Mouse (Mus musculus) midbrain, embryonic 16.5 days (tissue): ENCODE results near the gene Srrd. TPM values are rescaled to one million over a fixed set of nuclear protein-coding genes. Genes with fewer than 3 reads are reported as not detected.

Source experiments
- ATAC-seq: fragments of 200-750 bp; cut with Nextera tagmentation; 2 replicates; pipeline ENCODE4 v1.8.0; 2017; ENCODE audit warnings: moderate TSS enrichment
- H3K27ac ChIP-seq: fragments of 300-500 bp; sonication (generic); 2 replicates; pipeline ENCODE4 v1.5.1; 2014; ENCODE audit warnings: mild to moderate bottlenecking, low read length, mixed read lengths
- H3K27me3 ChIP-seq: fragments of 300-500 bp; sonication (generic); 2 replicates; pipeline ENCODE4 v1.6.1; 2014; ENCODE audit warnings: low read depth, low read length, mixed read lengths; ENCODE audit not compliant: control insufficient read depth, insufficient read depth
- H3K36me3 ChIP-seq: fragments of 300-500 bp; sonication (generic); 2 replicates; pipeline ENCODE4 v1.6.1; 2014; ENCODE audit warnings: mild to moderate bottlenecking, low read length, moderate library complexity, mixed read lengths; ENCODE audit not compliant: control insufficient read depth, insufficient read depth
- H3K4me1 ChIP-seq: fragments of 300-500 bp; sonication (generic); 2 replicates; pipeline ENCODE4 v1.6.1; 2014; ENCODE audit warnings: mild to moderate bottlenecking, low read length, mixed read lengths; ENCODE audit not compliant: control insufficient read depth, insufficient read depth
- H3K4me2 ChIP-seq: fragments of 300-500 bp; sonication (generic); 2 replicates; pipeline ENCODE4 v1.6.1; 2014; ENCODE audit warnings: mild to moderate bottlenecking, low read length, mixed read lengths
- H3K4me3 ChIP-seq: fragments of 300-500 bp; sonication (generic); 2 replicates; pipeline ENCODE4 v1.5.1; 2014; ENCODE audit warnings: low read depth, mild to moderate bottlenecking, low read length, moderate library complexity, mixed read lengths
- H3K9ac ChIP-seq: fragments of 300-500 bp; sonication (generic); 2 replicates; pipeline ENCODE4 v1.6.1; 2014; ENCODE audit warnings: low read depth, low read length, mixed read lengths
- H3K9me3 ChIP-seq: fragments of 300-500 bp; sonication (generic); replicated peaks from 2 replicates; pipeline ENCODE4 v1.6.1; 2014; ENCODE audit warnings: mild to moderate bottlenecking, low read length, mixed read lengths; ENCODE audit not compliant: control insufficient read depth, poor library complexity, severe bottlenecking
- WGBS: fragments of 180-500 bp; shearing (Covaris S2); extraction: QIAGEN DNeasy Blood & Tissue Kit; methylation state at CpG from one replicate; pipeline ENCODE4 v1.1.7; 2014; 5-methylcytosine and 5-hydroxymethylcytosine counted together
- polyA plus RNA-seq: library from polyadenylated mRNA; unstranded; fragments of >200 nt; fragmentation: Nextera tagmentation; extraction: Ambion mirVana; gene quantifications from 2 replicates; pipeline ENCODE4 v1.2.1, GENCODE M21; 2015

Gene Srrd
- polyA plus RNA-seq, 1 experiment from 2014 or later: 56.8 TPM

DNA sequence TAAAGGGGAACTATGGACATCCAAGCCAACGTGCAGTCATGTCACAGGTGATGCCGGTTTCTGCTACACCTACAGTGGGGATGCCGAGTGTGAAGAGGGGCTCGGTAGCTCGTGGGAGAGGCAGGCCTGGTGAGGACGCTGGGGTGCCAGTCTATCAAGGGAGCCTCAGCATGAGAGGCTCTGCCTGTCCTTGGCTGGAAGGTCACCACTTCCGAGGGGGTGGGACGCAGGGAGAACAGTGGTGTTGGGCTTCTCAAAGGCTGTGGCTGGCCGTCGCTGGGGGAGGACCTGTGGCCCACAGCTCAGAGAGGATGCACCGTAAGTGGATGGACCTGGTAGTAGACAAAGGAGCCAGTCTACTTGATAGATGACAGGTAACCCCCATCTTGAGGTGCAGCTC is 38.3 kb upstream of the Srrd start:
- Histone ChIP-seq H3K4me2 (no peak overlapping the region), H3K27ac (no peak overlapping the region), H3K9ac (no peak overlapping the region), H3K27me3 (no peaks in the 10 kb centered on the region), H3K4me1 (peaks cover 12% of the 10 kb centered on the region), H3K9me3 (no peaks in the 10 kb centered on the region), H3K36me3 (peaks cover 24% of the 10 kb centered on the region), H3K4me3 (no peak overlapping the region)
- WGBS: 82% methylated on average over 11 of the region's 11 CpGs
- ATAC-seq: no peak

DNA sequence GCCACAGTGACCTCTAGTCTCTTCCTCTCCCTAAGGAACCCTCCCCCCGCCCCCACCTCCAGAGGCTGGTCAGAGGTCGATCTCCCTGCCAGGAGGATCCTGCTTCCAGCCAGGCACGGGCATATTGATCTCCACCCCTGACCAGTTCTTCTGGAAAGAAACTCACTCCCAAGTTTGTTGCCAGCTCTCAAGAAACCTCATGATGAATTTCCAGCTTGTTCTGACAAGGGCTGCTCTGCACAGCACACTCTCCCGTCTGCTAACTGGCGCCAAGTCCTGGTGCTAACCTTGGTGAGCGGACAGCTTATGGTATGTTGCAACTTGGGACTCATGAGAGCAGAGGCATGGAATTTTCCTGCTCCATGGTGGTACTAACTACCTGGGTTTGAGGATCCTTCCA is 35.9 kb upstream of the Srrd start:
- Histone ChIP-seq H3K4me3 (no peak overlapping the region), H3K36me3 (peaks cover 15% of the 10 kb centered on the region; the same call in 1 of the 2 replicates)
- WGBS: 87% methylated on average over 6 of the region's 6 CpGs

DNA sequence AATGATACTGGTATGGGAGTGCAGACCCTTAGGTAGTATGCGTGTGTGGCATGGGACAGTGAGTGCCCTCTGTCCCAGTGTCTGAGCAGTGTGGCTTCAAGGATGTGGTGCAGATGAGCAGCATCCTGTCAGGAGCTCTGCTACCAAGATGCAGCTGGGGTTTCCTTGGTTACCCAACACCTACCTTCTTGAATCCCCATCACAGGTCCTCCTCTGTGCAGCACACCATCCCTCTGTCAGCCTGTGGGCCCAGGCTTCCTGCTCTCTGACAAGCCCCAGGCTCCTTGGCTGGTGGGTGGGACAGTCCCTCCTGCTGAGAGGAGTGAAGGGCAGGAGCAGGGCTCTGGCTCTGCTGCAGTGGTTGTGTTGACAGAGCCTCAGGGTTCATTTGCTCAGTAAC is 34.5 kb upstream of the Srrd start:
- whole genome bisulfite sequencing: 96% methylated on average over 1 of the region's 1 CpGs
- Histone ChIP-seq H3K36me3 (peaks cover 15% of the 10 kb centered on the region; the same call in 1 of the 2 replicates), H3K4me1 (peaks cover 19% of the 10 kb centered on the region), H3K27me3 (no peaks in the 10 kb centered on the region), H3K4me3 (no peak overlapping the region), H3K9ac (no peak overlapping the region), H3K27ac (no peak overlapping the region), H3K9me3 (no peaks in the 10 kb centered on the region), H3K4me2 (no peak overlapping the region)
- no peak for ATAC-seq

More for the DNA sequence above, 35.9 kb upstream of the Srrd start:
- Histone ChIP-seq H3K9me3 (no peaks in the 10 kb centered on the region), H3K9ac (no peak overlapping the region), H3K27ac (no peak overlapping the region), H3K4me1 (peaks cover 12% of the 10 kb centered on the region), H3K27me3 (no peaks in the 10 kb centered on the region), H3K4me2 (no peak overlapping the region)
- no peak for ATAC-seq

DNA sequence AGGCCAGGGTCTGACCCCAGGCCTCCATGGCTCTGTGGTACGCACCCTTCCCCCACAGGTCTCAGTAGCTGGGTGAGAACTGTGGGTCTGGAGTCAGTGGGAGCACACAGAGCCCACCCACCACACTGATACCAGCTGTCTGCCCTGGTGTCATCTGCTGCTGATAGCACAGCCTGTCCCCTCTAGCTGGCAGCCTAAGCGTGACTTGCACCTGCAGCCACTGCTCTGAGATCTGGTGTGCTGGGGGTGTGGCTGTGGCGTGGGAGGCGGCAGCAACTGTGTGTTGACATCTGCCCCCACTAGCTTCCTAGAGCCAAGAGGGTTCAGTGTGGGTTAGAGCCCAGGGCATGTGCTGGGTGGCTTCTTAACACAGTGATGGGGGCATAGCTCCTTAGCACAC is 33.3 kb upstream of the Srrd start:
- H3K27me3 ChIP-seq: no peaks in the 10 kb centered on the region
- peaks cover 15% of the 10 kb centered on the region; the same call in 1 of the 2 replicates for H3K36me3 ChIP-seq
- ATAC-seq: no peak
- WGBS: 89% methylated on average over 4 of the region's 4 CpGs
- no peak overlapping the region for H3K4me3 ChIP-seq
- no peaks in the 10 kb centered on the region for H3K9me3 ChIP-seq
- peaks cover 23% of the 10 kb centered on the region for H3K4me1 ChIP-seq
- H3K4me2 ChIP-seq: no peak overlapping the region
- no peak overlapping the region for H3K27ac ChIP-seq
- no peak overlapping the region for H3K9ac ChIP-seq

DNA sequence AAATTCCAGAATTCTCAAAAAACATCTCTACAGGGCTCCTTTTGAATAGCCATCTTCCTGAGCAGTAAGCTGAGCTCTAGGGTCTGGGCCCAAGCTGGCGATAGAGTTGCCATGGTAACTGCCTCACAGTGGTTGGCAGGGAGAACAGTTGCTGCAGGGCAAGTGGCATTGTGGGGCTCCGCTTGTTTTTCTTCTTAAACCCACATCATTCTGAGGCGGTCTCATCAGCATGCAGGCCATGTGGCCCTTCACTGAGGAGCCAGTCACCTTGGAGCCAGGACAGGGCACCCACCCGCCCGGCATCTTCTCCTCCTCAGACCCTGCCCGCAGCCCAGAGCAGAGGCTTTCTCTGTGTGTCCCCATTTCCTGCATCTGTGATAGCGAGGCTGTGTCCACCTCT is 29.1 kb upstream of the Srrd start:
- Histone ChIP-seq H3K36me3 (peaks cover 18% of the 10 kb centered on the region; the same call in 1 of the 2 replicates), H3K4me2 (peak overlapping the region; percentile 15), H3K27me3 (no peaks in the 10 kb centered on the region), H3K4me1 (peaks cover 33% of the 10 kb centered on the region), H3K4me3 (no peak overlapping the region), H3K9ac (peak overlapping the region; percentile 43), H3K27ac (peak overlapping the region; percentile 94), H3K9me3 (no peaks in the 10 kb centered on the region)
- ATAC-seq: peak; percentile 91
- 8% methylated on average over 7 of the region's 7 CpGs for WGBS

DNA sequence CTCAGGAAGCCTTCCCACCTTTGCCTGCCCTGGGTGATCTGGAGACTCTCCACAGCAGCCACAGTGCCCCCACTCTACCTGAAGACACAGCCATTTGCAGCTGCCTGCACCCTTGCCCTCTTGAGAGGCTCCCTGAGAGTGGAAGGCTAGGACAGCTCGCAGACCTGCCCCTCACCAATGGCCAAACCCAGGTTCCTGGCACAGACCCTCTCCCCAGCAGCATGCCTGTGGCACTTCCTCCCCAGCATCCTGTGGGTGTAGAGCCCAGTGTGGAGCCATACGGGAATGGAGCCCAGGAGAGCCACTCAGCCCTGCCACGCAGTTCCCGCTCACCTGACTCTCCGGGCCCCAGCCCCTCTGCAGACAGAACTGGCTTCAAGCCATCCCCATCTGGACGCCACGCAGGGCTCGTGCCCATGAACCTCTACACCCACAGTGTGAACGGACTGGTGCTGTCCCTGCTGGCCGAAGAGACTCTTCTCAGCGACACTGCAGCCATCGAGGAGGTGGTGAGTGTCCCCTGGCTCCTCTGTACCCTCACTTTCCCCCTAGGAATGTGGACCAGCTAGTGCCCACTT is 27.5 kb upstream of the Srrd start:
- whole genome bisulfite sequencing: 78% methylated on average over 12 of the region's 12 CpGs
- no peak overlapping the region for H3K4me3 ChIP-seq
- peak overlapping the region; percentile 28; the same call in 1 of the 2 replicates for H3K9ac ChIP-seq
- H3K4me2 ChIP-seq: no peak overlapping the region
- H3K27me3 ChIP-seq: no peaks in the 10 kb centered on the region
- ATAC-seq: no peak
- peaks cover 33% of the 10 kb centered on the region for H3K4me1 ChIP-seq
- no peaks in the 10 kb centered on the region for H3K9me3 ChIP-seq
- H3K36me3 ChIP-seq: peaks cover 13% of the 10 kb centered on the region; the same call in 1 of the 2 replicates
- peak overlapping the region; percentile 94 for H3K27ac ChIP-seq

DNA sequence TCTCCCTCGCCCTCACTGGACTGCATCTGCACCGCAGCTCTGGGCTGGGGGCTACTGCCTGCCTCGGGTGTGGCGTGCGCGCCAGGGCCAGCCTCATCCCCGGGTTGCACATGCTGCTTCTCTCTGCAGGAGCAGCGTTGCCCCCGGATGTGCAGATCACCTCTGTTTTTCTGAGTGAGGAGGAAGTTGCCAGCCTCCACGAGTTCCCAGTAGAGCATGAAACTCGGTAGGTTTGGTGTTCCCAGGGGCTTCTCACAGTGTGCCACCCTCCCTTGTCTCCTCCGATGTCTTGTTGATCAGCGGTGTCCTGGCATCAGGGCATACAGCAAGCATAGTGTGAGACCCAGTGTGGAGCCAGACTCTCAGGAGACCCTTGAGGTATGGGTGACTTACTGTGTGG is 26.5 kb upstream of the Srrd start:
- Histone ChIP-seq H3K27me3 (no peaks in the 10 kb centered on the region), H3K9ac (no peak overlapping the region), H3K4me3 (no peak overlapping the region), H3K27ac (no peak overlapping the region; the same call in 1 of the 2 replicates), H3K4me1 (peaks cover 33% of the 10 kb centered on the region), H3K9me3 (no peaks in the 10 kb centered on the region), H3K36me3 (peaks cover 17% of the 10 kb centered on the region), H3K4me2 (no peak overlapping the region)
- no peak for ATAC-seq
- WGBS: 79% methylated on average over 13 of the region's 13 CpGs

DNA sequence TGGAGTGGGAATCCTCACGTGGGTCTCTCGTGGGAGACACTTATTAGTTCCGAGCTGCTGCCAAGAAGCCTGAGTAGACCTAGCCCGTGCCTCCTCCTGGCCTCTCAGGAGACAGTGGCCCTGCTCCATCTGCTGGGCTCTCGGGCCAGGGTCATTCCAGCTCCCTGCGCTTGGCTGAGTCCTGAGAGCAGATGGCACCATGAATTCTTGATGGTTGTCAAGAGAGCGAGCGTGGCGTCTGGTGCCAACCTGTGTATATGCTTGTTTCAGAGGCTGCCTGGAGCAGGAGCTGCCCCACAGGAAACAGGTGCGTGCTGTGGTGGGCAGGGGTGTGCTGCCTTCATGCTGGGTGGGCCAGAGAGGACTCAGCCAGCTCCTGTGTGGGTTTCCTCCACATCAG is 25.8 kb upstream of the Srrd start:
- no peak overlapping the region for H3K4me3 ChIP-seq
- H3K36me3 ChIP-seq: peaks cover 19% of the 10 kb centered on the region
- WGBS: 82% methylated on average over 10 of the region's 10 CpGs
- no peak overlapping the region for H3K4me2 ChIP-seq
- no peak overlapping the region for H3K9ac ChIP-seq
- no peaks in the 10 kb centered on the region for H3K9me3 ChIP-seq
- H3K4me1 ChIP-seq: peaks cover 33% of the 10 kb centered on the region
- ATAC-seq: no peak
- H3K27ac ChIP-seq: no peak overlapping the region
- H3K27me3 ChIP-seq: no peaks in the 10 kb centered on the region

DNA sequence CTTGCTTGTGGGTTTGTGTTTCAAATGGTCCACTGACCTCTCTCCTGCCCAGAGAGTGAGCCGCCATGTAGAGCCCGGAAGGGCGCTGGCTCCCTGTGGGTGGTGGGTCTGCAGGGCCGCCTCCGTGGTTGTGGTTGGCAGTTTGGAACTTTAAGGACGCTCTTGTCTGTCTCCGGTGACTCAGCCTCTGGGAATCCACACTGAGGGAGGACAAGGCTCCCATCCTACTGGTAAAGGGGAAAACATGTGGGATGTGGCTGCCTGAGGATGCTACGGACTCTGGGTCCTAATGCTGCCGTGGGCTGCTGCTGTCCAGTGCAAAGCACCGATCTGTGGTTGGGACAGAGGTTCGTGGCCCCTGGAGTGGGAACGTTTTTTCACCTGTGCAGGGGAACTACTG is 25.1 kb upstream of the Srrd start:
- Histone ChIP-seq H3K27ac (no peak overlapping the region), H3K4me3 (no peak overlapping the region), H3K4me1 (peaks cover 28% of the 10 kb centered on the region), H3K27me3 (no peaks in the 10 kb centered on the region), H3K9me3 (no peaks in the 10 kb centered on the region), H3K36me3 (peaks cover 19% of the 10 kb centered on the region), H3K9ac (no peak overlapping the region), H3K4me2 (no peak overlapping the region)
- WGBS: 88% methylated on average over 12 of the region's 12 CpGs
- ATAC-seq: no peak
